Mouse (Mus musculus) neural tube, embryonic 13.5 days (tissue): ENCODE results near the gene Mdm2. TPM values are rescaled to one million over a fixed set of nuclear protein-coding genes. Genes with fewer than 3 reads are reported as not detected.

Experiments used
- ATAC-seq: fragments of 200-750 bp; cut with Nextera tagmentation; 2 replicates; pipeline ENCODE4 v1.8.0; 2017; ENCODE audit warnings: low read depth, mild to moderate bottlenecking, moderate TSS enrichment, moderate library complexity
- H3K27ac ChIP-seq: fragments of 300-500 bp; sonication (generic); replicated peaks from 2 replicates; pipeline ENCODE4 v1.5.1; 2015; ENCODE audit warnings: moderate library complexity, mild to moderate bottlenecking, inconsistent platforms
- H3K27me3 ChIP-seq: fragments of 300-500 bp; sonication (generic); 2 replicates; pipeline ENCODE4 v1.6.1; 2015; ENCODE audit warnings: mild to moderate bottlenecking, inconsistent platforms
- H3K36me3 ChIP-seq: fragments of 300-500 bp; sonication (generic); 2 replicates; pipeline ENCODE4 v1.6.1; 2015; ENCODE audit warnings: mild to moderate bottlenecking, inconsistent platforms
- H3K4me1 ChIP-seq: fragments of 300-500 bp; sonication (generic); replicated peaks from 2 replicates; pipeline ENCODE4 v1.6.1; 2015; ENCODE audit warnings: inconsistent platforms
- H3K4me2 ChIP-seq: fragments of 300-500 bp; sonication (generic); 2 replicates; pipeline ENCODE4 v1.6.1; 2015; ENCODE audit warnings: inconsistent platforms, mild to moderate bottlenecking, moderate library complexity
- H3K4me3 ChIP-seq: fragments of 300-500 bp; sonication (generic); 2 replicates; pipeline ENCODE4 v1.5.1; 2015; ENCODE audit warnings: mild to moderate bottlenecking, inconsistent platforms
- H3K9ac ChIP-seq: fragments of 300-500 bp; sonication (generic); 2 replicates; pipeline ENCODE4 v1.6.1; 2015; ENCODE audit warnings: moderate library complexity, mild to moderate bottlenecking, inconsistent platforms
- H3K9me3 ChIP-seq: fragments of 300-500 bp; sonication (generic); 2 replicates; pipeline ENCODE4 v1.6.1; 2016; ENCODE audit warnings: inconsistent platforms
- WGBS: fragments of 180-500 bp; shearing (Covaris S2); methylation state at CpG from one replicate; pipeline ENCODE4 v1.1.7; 2015; 5-methylcytosine and 5-hydroxymethylcytosine counted together
- polyA plus RNA-seq: library from polyadenylated mRNA; unstranded; fragments of >200 nt; fragmentation: Nextera tagmentation; extraction: Ambion mirVana; gene quantifications from 2 replicates; pipeline ENCODE4 v1.2.1, GENCODE M21; 2015

Gene Mdm2
- polyA plus RNA-seq, 1 experiment from 2014 or later: 52.5 TPM

- no peak overlapping the region for H3K9ac ChIP-seq
- ATAC-seq: no peak
- no peaks in the 10 kb centered on the region for H3K4me1 ChIP-seq
- 94% methylated on average over 8 of the region's 8 CpGs for WGBS
- no peak overlapping the region for H3K27ac ChIP-seq
- no peaks in the 10 kb centered on the region for H3K9me3 ChIP-seq
- no peak overlapping the region for H3K4me2 ChIP-seq
- peaks cover 78% of the 10 kb centered on the region for H3K36me3 ChIP-seq
- no peaks in the 10 kb centered on the region for H3K27me3 ChIP-seq
- H3K4me3 ChIP-seq: no peak overlapping the region
Measured at GRCm38 (mm10) chr10:117753711-117754608, 43.4 kb upstream of the Mdm2 start.

- no peak overlapping the region for H3K27ac ChIP-seq
- H3K36me3 ChIP-seq: peaks cover 77% of the 10 kb centered on the region
- no peak for ATAC-seq
- no peaks in the 10 kb centered on the region for H3K4me1 ChIP-seq
- no peak overlapping the region for H3K9ac ChIP-seq
- no peaks in the 10 kb centered on the region for H3K27me3 ChIP-seq
- no peak overlapping the region for H3K4me2 ChIP-seq
- H3K9me3 ChIP-seq: no peaks in the 10 kb centered on the region
- WGBS: 97% methylated on average over 5 of the region's 5 CpGs
- H3K4me3 ChIP-seq: no peak overlapping the region
Measured at GRCm38 (mm10) chr10:117752851-117753647, 42.5 kb upstream of the Mdm2 start.

- no peak overlapping the region for H3K4me2 ChIP-seq
- no peaks in the 10 kb centered on the region for H3K9me3 ChIP-seq
- 96% methylated on average over 7 of the region's 7 CpGs for WGBS
- no peak overlapping the region for H3K9ac ChIP-seq
- peaks cover 70% of the 10 kb centered on the region for H3K36me3 ChIP-seq
- no peaks in the 10 kb centered on the region for H3K27me3 ChIP-seq
- no peak for ATAC-seq
- H3K4me1 ChIP-seq: no peaks in the 10 kb centered on the region
- no peak overlapping the region for H3K4me3 ChIP-seq
- H3K27ac ChIP-seq: no peak overlapping the region
Measured at GRCm38 (mm10) chr10:117752304-117752821, 41.8 kb upstream of the Mdm2 start.

- H3K9me3 ChIP-seq: no peaks in the 10 kb centered on the region
- peaks cover 64% of the 10 kb centered on the region for H3K36me3 ChIP-seq
- WGBS: 96% methylated on average over 6 of the region's 6 CpGs
- H3K4me1 ChIP-seq: no peaks in the 10 kb centered on the region
- H3K9ac ChIP-seq: no peak overlapping the region
- no peak overlapping the region for H3K4me3 ChIP-seq
- H3K27ac ChIP-seq: no peak overlapping the region
- no peak overlapping the region for H3K4me2 ChIP-seq
- H3K27me3 ChIP-seq: no peaks in the 10 kb centered on the region
- no peak for ATAC-seq
Measured at GRCm38 (mm10) chr10:117751744-117752143, 41.2 kb upstream of the Mdm2 start.

- Histone ChIP-seq H3K4me2 (no peak overlapping the region), H3K36me3 (peaks cover 60% of the 10 kb centered on the region), H3K9ac (no peak overlapping the region), H3K9me3 (no peaks in the 10 kb centered on the region), H3K4me1 (no peaks in the 10 kb centered on the region), H3K27ac (no peak overlapping the region), H3K27me3 (no peaks in the 10 kb centered on the region), H3K4me3 (no peak overlapping the region)
- no peak for ATAC-seq
- WGBS: 97% methylated on average over 14 of the region's 14 CpGs
Measured at GRCm38 (mm10) chr10:117751282-117751610, 40.7 kb upstream of the Mdm2 start.

- no peak overlapping the region for H3K9ac ChIP-seq
- H3K4me3 ChIP-seq: no peak overlapping the region
- no peaks in the 10 kb centered on the region for H3K27me3 ChIP-seq
- no peak overlapping the region for H3K27ac ChIP-seq
- no peaks in the 10 kb centered on the region for H3K9me3 ChIP-seq
- 96% methylated on average over 5 of the region's 5 CpGs for WGBS
- no peak for ATAC-seq
- no peak overlapping the region for H3K4me2 ChIP-seq
- H3K4me1 ChIP-seq: no peaks in the 10 kb centered on the region
- peaks cover 55% of the 10 kb centered on the region for H3K36me3 ChIP-seq
Measured at GRCm38 (mm10) chr10:117750529-117751281, 40.1 kb upstream of the Mdm2 start.

- Histone ChIP-seq H3K27ac (no peak overlapping the region), H3K4me1 (peaks cover 6% of the 10 kb centered on the region), H3K4me2 (no peak overlapping the region), H3K36me3 (peaks cover 46% of the 10 kb centered on the region), H3K27me3 (no peaks in the 10 kb centered on the region), H3K9ac (no peak overlapping the region), H3K4me3 (no peak overlapping the region), H3K9me3 (no peaks in the 10 kb centered on the region)
- WGBS: 92% methylated on average over 14 of the region's 14 CpGs
- no peak for ATAC-seq
Measured at GRCm38 (mm10) chr10:117749787-117750343, 39.3 kb upstream of the Mdm2 start.

GRCm38 (mm10) chr10:117749050-117749686, 38.6 kb upstream of the Mdm2 start:
- Histone ChIP-seq H3K9ac (no peak overlapping the region), H3K36me3 (peaks cover 40% of the 10 kb centered on the region), H3K27ac (no peak overlapping the region), H3K27me3 (no peaks in the 10 kb centered on the region), H3K9me3 (no peaks in the 10 kb centered on the region), H3K4me2 (no peak overlapping the region), H3K4me1 (peaks cover 13% of the 10 kb centered on the region), H3K4me3 (no peak overlapping the region)
- ATAC-seq: no peak
- 95% methylated on average over 10 of the region's 10 CpGs for WGBS

- H3K27ac ChIP-seq: no peak overlapping the region
- ATAC-seq: no peak
- H3K4me1 ChIP-seq: peaks cover 20% of the 10 kb centered on the region
- H3K9ac ChIP-seq: no peak overlapping the region
- no peaks in the 10 kb centered on the region for H3K27me3 ChIP-seq
- WGBS: 86% methylated on average over 10 of the region's 10 CpGs
- H3K9me3 ChIP-seq: no peaks in the 10 kb centered on the region
- H3K4me3 ChIP-seq: no peak overlapping the region
- peaks cover 40% of the 10 kb centered on the region for H3K36me3 ChIP-seq
- no peak overlapping the region for H3K4me2 ChIP-seq
Measured at GRCm38 (mm10) chr10:117748276-117749049, 37.9 kb upstream of the Mdm2 start.

- no peak overlapping the region for H3K4me2 ChIP-seq
- peaks cover 23% of the 10 kb centered on the region for H3K4me1 ChIP-seq
- 92% methylated on average over 7 of the region's 7 CpGs for WGBS
- ATAC-seq: no peak
- no peaks in the 10 kb centered on the region for H3K9me3 ChIP-seq
- H3K27ac ChIP-seq: no peak overlapping the region
- H3K27me3 ChIP-seq: no peaks in the 10 kb centered on the region
- H3K4me3 ChIP-seq: no peak overlapping the region
- H3K36me3 ChIP-seq: peaks cover 40% of the 10 kb centered on the region
- H3K9ac ChIP-seq: no peak overlapping the region
Measured at GRCm38 (mm10) chr10:117747711-117748110, 37.2 kb upstream of the Mdm2 start.
